Mouse (Mus musculus): Measurements from ENCODE around the gene Sstr3. TPM values are rescaled to one million over a fixed set of nuclear protein-coding genes. Genes with fewer than 3 reads are reported as not detected.
A peak's percentile ranks its signal among the peaks of the same experiment; 100 is the strongest.

The Sstr3 gene
- polyA plus RNA-seq, 1 experiment from 2014 or later: 0.02 TPM

GRCm38 (mm10) chr15:78535723-78536421 lies 8.6 kb downstream of the Sstr3 start:
- H3K9me3 ChIP-seq (ENCODE audit: control insufficient read depth, low read length): no peaks in the 10 kb centered on the region
- no peaks in the 10 kb centered on the region for H3K27me3 ChIP-seq (ENCODE audit: control insufficient read depth, insufficient read depth, low read length)
- H3K36me3 ChIP-seq (ENCODE audit: control insufficient read depth, insufficient read depth, low read length): no peaks in the 10 kb centered on the region
- peak overlapping the region; percentile 49 for H3K27ac ChIP-seq (replicated peaks)
- ATAC-seq (ENCODE audit: low FRiP score, low TSS enrichment) (no peak), DNase-seq (ENCODE audit: low spot score) (no peak)
- TF ChIP-seq CTCF (IDR thresholded peaks at IDR 0.05; ENCODE audit: low read depth): no peak
- no peak overlapping the region for H3K4me2 ChIP-seq (replicated peaks; ENCODE audit: low read depth)
- 0 out of 2 replicates have a peak overlapping the region, but pooled peaks have one; percentile 23 for H3K9ac ChIP-seq (ENCODE audit: low read length)
- 59% methylated on average over 10 of the region's 10 CpGs for WGBS
- H3K4me3 ChIP-seq (ENCODE audit: low read depth, low read length): no peak overlapping the region
- H3K4me1 ChIP-seq (replicated peaks; ENCODE audit: control insufficient read depth, insufficient read depth): peaks cover 8% of the 10 kb centered on the region

DNA sequence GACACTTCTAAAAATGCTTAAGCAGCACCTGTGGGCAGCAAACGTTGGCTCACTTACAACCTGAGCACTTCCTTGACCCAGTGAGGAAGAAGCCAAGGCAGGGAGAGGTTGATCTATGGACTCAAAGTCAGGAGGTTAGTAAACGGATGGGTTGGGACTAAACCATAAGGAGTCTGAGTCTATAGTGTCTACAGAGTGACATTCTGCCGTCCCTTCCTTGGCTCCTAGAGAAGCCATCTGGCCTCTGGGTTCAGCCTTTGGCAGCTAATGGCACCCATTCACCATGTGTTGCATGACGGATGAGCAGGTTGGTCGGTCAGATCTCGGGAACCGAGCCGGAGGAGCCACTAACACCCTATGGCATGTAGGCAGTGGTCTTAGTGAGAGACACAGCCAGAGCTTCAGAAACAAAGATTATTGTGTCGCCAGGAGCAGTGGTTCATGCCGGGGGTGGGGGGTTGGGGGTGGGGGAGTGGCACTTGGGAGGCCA lies 11.1 kb downstream of the Sstr3 start:
- Histone ChIP-seq H3K36me3 (ENCODE audit: control insufficient read depth, insufficient read depth, low read length) (no peaks in the 10 kb centered on the region), H3K27me3 (ENCODE audit: control insufficient read depth, insufficient read depth, low read length) (no peaks in the 10 kb centered on the region), H3K4me2 (replicated peaks; ENCODE audit: low read depth) (no peak overlapping the region), H3K4me1 (replicated peaks; ENCODE audit: control insufficient read depth, insufficient read depth) (peaks cover 19% of the 10 kb centered on the region), H3K9ac (ENCODE audit: low read length) (no peak overlapping the region), H3K27ac (replicated peaks) (peak overlapping the region; percentile 92), H3K9me3 (ENCODE audit: control insufficient read depth, low read length) (no peaks in the 10 kb centered on the region), H3K4me3 (ENCODE audit: low read depth, low read length) (no peak overlapping the region)
- WGBS: 69% methylated on average over 10 of the region's 10 CpGs
- no peak for TF ChIP-seq CTCF (IDR thresholded peaks at IDR 0.05; ENCODE audit: low read depth)
- no peak for ATAC-seq (ENCODE audit: low FRiP score, low TSS enrichment)
- DNase-seq (ENCODE audit: low spot score): no peak

DNA sequence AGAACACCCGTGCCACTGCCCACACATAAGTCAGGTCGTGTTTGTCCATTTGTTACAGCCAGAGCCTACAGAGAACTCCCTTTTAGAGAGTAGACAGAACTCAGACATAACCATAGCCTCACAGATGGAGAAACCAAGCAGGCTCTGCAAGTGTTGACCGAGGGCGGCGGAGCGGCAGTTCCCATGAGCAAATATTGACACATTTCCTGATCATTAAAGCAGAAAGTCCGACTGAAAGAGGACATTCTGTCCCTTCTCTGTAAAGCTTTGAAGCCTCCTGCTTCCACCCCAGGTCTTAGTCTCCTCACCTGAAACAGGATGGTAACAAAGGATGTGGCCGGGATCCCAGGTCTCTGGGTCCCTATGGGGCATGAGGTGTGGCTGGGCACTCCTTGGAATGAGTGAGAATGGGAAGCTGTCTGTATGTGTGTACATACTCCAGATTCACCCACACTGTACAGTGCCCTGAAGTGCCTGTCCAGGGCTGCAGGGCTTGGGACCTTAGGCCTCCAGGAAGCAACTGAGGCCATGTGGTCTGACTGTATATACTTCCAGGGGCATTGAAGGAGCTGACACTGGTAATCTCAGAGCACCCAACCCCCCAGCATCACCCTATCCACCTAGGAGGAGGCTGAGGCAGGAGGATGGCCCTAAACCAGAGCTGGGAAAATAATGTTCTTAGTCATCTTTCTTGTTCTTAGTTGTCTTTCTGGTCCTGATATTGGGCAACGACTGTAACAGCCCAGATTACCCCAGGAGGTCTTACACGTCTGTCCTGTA lies 11.7 kb downstream of the Sstr3 start:
- no peaks in the 10 kb centered on the region for H3K27me3 ChIP-seq (ENCODE audit: control insufficient read depth, insufficient read depth, low read length)
- peaks cover 19% of the 10 kb centered on the region for H3K4me1 ChIP-seq (replicated peaks; ENCODE audit: control insufficient read depth, insufficient read depth)
- peak overlapping the region; percentile 92 for H3K27ac ChIP-seq (replicated peaks)
- WGBS: 45% methylated on average over 10 of the region's 10 CpGs
- no peaks in the 10 kb centered on the region for H3K9me3 ChIP-seq (ENCODE audit: control insufficient read depth, low read length)
- no peak for TF ChIP-seq CTCF (IDR thresholded peaks at IDR 0.05; ENCODE audit: low read depth)
- no peak for TF ChIP-seq EP300 (optimal IDR thresholded peaks at IDR 0.05)
- ATAC-seq (ENCODE audit: low FRiP score, low TSS enrichment) (peak; percentile 63), DNase-seq (ENCODE audit: low spot score) (peak; percentile 81)
- H3K4me3 ChIP-seq (ENCODE audit: low read depth, low read length): no peak overlapping the region
- peak overlapping the region; percentile 35; the same call in 1 of the 2 replicates for H3K9ac ChIP-seq (ENCODE audit: low read length)
- 0 out of 2 replicates have a peak overlapping the region, but pooled peaks have one; percentile 20 for H3K4me2 ChIP-seq (replicated peaks; ENCODE audit: low read depth)
- H3K36me3 ChIP-seq (ENCODE audit: control insufficient read depth, insufficient read depth, low read length): no peaks in the 10 kb centered on the region

DNA sequence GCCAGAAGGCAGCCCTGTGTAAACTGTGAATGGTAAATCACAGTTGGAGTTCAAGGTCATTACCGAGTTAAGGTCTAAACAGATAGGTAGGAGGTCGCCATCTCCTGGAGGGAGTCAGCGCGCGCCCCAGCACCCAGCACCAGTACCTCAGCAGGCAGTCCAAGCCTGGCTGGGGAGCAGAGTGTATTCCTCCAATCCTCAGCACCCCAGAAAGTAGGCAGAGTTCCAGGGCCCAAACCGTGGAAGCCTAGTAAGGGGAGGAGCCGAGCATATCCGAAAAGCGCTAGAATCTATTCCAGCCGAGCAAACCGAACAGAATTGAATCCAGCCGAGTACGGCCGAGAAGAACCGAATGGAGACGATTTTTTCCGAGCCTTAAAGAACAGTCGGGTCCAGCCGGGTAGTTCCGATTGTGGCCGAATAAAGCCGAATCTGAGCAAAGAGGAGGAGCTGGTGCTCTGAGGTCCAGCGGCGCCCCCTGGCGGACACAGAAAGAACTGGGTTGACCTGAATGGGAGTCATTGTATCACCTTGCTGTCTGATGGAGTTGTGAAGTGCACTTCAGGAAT lies 12.5 kb downstream of the Sstr3 start:
- H3K9me3 ChIP-seq (ENCODE audit: control insufficient read depth, low read length): no peaks in the 10 kb centered on the region
- no peaks in the 10 kb centered on the region for H3K36me3 ChIP-seq (ENCODE audit: control insufficient read depth, insufficient read depth, low read length)
- under 1% methylated on average over 25 of the region's 25 CpGs for WGBS
- H3K9ac ChIP-seq (ENCODE audit: low read length): peak overlapping the region; percentile 54
- H3K4me3 ChIP-seq (ENCODE audit: low read depth, low read length): no peak overlapping the region
- peaks cover 19% of the 10 kb centered on the region for H3K4me1 ChIP-seq (replicated peaks; ENCODE audit: control insufficient read depth, insufficient read depth)
- TF ChIP-seq CTCF (IDR thresholded peaks at IDR 0.05; ENCODE audit: low read depth): peak; percentile 95
- TF ChIP-seq EP300 (optimal IDR thresholded peaks at IDR 0.05): no peak
- peak overlapping the region; percentile 40 for H3K4me2 ChIP-seq (replicated peaks; ENCODE audit: low read depth)
- peak overlapping the region; percentile 92 for H3K27ac ChIP-seq (replicated peaks)
- DNase-seq (ENCODE audit: low spot score): peak; percentile 97
- ATAC-seq (ENCODE audit: low FRiP score, low TSS enrichment): peak; percentile 84
- no peaks in the 10 kb centered on the region for H3K27me3 ChIP-seq (ENCODE audit: control insufficient read depth, insufficient read depth, low read length)

GRCm38 (mm10) chr15:78531451-78531720 lies 13.1 kb downstream of the Sstr3 start:
- DNase-seq (ENCODE audit: low spot score) (no peak), ATAC-seq (ENCODE audit: low FRiP score, low TSS enrichment) (no peak)
- Histone ChIP-seq H3K27me3 (ENCODE audit: control insufficient read depth, insufficient read depth, low read length) (no peaks in the 10 kb centered on the region), H3K4me1 (replicated peaks; ENCODE audit: control insufficient read depth, insufficient read depth) (peaks cover 19% of the 10 kb centered on the region), H3K4me3 (ENCODE audit: low read depth, low read length) (no peak overlapping the region), H3K4me2 (replicated peaks; ENCODE audit: low read depth) (peak overlapping the region; percentile 40), H3K9ac (ENCODE audit: low read length) (peak overlapping the region; percentile 54), H3K36me3 (ENCODE audit: control insufficient read depth, insufficient read depth, low read length) (no peaks in the 10 kb centered on the region), H3K9me3 (ENCODE audit: control insufficient read depth, low read length) (no peaks in the 10 kb centered on the region), H3K27ac (replicated peaks) (peak overlapping the region; percentile 92)
- no peak for TF ChIP-seq EP300 (optimal IDR thresholded peaks at IDR 0.05)
- no peak for TF ChIP-seq CTCF (IDR thresholded peaks at IDR 0.05; ENCODE audit: low read depth)
- WGBS: 61% methylated on average over 4 of the region's 4 CpGs
